Mouse (Mus musculus): ENCODE data around the gene Ubash3a. TPM values are rescaled to one million over a fixed set of nuclear protein-coding genes. Genes with fewer than 3 reads are reported as not detected.

The Ubash3a gene
- polyA plus RNA-seq, 1 experiment from 2014 or later, result 2.0 TPM

DNA sequence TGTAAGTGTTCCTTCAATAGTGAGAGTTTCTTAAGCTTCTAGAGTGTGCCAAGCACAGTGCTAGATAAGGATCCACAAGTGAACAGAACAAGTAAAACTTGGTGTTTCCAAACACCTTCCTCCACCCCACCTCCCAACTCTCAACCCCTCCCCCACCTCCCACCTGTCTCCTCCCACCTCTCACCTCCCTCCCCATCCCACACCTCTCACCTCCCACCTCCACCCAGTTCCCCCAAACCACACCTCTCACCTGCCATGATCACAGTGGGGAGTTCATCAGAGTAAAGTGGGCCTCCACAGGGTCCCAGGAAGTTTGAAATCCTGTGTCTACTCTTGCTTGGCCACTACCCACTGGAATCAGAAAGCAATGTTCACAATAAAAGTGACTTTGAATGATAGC is 82.6 kb downstream of the Ubash3a start:
- Histone ChIP-seq H3K4me3 (no peak overlapping the region), H3K4me2 (no peak overlapping the region), H3K9me3 (no peaks in the 10 kb centered on the region), H3K27me3 (no peaks in the 10 kb centered on the region), H3K9ac (no peak overlapping the region), H3K4me1 (peaks cover under 1% of the 10 kb centered on the region; the same call in 1 of the 2 replicates), H3K27ac (no peak overlapping the region), H3K36me3 (no peaks in the 10 kb centered on the region)
- no peak for ATAC-seq (ENCODE audit: borderline replicate concordance, extremely low read depth, low FRiP score, low TSS enrichment)

DNA sequence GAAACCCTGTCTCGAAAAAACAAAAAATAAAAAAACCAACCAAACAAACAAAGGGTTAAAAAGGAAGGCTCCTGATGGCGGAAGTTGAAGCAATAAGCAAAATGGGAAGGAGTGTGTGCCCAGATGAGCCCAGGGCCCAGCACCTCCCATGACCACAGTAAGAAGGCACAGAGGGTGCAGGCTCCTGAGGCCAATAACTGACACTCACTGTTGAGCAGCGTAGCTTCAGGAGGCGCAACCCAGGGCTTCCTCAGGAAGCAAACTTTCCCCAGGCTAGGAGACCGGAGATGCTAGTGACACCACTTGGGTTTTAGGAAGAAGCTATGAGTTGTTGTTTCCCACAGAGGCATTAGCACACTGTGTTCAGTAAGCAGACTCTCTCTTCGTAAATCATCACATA is 83.2 kb downstream of the Ubash3a start:
- Histone ChIP-seq H3K4me2 (no peak overlapping the region), H3K4me3 (no peak overlapping the region), H3K9me3 (no peaks in the 10 kb centered on the region), H3K27ac (no peak overlapping the region), H3K36me3 (no peaks in the 10 kb centered on the region), H3K27me3 (0 out of 2 replicates have a peak, but pooled peaks cover 4% of the 10 kb centered on the region), H3K9ac (no peak overlapping the region), H3K4me1 (peaks cover 6% of the 10 kb centered on the region)
- ATAC-seq (ENCODE audit: borderline replicate concordance, extremely low read depth, low FRiP score, low TSS enrichment), result no peak
- 60% methylated on average over 6 of the region's 6 CpGs for WGBS

DNA sequence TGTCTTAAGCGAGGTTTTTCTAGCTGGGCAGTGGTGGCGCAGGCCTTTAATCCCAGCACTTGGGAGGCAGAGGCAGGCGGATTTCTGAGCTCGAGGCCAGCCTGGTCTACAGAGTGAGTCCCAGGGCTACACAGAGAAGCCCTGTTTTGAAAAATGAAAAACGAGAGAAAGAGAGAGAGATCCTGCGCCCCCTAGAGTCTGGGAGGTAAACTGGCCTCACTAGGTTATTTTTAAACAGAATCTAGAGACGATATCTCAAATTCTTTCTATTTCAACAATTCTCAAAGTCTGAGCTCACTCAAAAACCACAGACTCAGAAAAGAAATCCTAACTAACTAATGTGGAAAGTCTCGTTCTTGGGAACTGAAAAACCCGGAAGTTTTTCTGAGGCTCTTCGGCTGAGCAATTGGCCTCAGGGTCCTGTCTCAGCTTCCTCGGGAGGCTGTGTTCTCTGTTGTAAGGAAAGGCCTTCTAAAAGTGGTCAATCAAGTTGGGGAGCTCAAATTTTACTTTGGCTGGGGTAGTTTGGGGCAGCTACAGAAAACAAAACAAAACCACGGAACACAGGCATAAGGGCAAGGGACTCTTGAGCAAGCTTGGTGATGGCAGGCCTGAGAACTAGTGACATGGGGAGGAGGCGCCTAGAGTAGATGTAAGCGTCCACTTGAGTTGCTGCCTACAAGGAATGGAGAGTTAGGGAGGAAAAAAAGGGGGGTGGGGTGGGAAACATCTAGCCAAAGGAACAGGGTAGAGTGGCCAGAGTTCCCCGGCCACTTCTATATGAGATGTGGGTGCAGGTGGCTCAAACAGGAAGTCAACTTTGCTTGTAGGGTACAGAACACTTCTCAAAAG is 86.9 kb downstream of the Ubash3a start:
- WGBS, result 75% methylated on average over 15 of the region's 15 CpGs
- H3K27ac ChIP-seq, result peak overlapping the region; percentile 53
- H3K9me3 ChIP-seq, result no peaks in the 10 kb centered on the region
- H3K36me3 ChIP-seq, result no peaks in the 10 kb centered on the region
- 0 out of 2 replicates have a peak, but pooled peaks have one; percentile 3 for ATAC-seq (ENCODE audit: borderline replicate concordance, extremely low read depth, low FRiP score, low TSS enrichment)
- peak overlapping the region; percentile 94 for H3K4me2 ChIP-seq
- peak overlapping the region; percentile 55; the same call in 1 of the 2 replicates for H3K4me3 ChIP-seq
- peaks cover 26% of the 10 kb centered on the region for H3K4me1 ChIP-seq
- no peak overlapping the region for H3K9ac ChIP-seq
- H3K27me3 ChIP-seq, result 0 out of 2 replicates have a peak, but pooled peaks cover 7% of the 10 kb centered on the region

DNA sequence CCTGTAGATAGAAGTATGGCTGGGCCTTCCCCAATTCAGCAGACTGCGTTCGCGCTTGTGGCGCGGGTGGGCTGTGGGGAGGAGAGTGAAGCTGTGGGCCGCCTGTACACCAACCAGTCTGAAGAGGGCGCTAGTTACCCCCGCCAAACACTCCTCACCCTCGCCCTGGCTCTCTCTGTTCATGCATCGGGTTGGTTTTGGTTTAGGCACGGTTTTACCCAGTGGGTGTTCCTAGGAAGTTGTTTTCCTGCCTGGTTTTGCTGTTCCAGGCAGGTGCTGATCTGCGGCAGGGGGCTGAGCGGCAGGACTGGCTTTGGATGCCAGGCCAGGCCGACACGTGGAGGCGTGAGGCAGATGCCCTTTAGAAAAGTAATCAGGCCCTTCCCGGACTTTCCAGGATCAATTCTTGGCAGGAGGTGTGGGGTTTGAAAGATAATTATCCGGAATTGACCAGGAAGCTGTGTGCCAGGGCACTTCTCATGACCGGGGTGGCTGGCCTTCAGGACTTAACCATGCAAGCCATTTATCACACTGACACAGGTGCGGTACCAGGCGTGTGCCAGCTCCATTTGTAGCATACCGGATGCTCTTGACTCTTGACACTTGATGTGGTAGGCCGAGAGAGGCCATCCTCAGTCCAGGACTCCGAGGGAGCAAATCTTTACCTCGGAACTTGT is 87.7 kb downstream of the Ubash3a start:
- H3K4me3 ChIP-seq, result peak overlapping the region; percentile 55
- H3K27me3 ChIP-seq, result 0 out of 2 replicates have a peak, but pooled peaks cover 7% of the 10 kb centered on the region
- H3K4me2 ChIP-seq, result peak overlapping the region; percentile 94
- H3K4me1 ChIP-seq, result peaks cover 26% of the 10 kb centered on the region
- H3K36me3 ChIP-seq, result no peaks in the 10 kb centered on the region
- peak overlapping the region; percentile 52; the same call in 1 of the 2 replicates for H3K9ac ChIP-seq
- ATAC-seq (ENCODE audit: borderline replicate concordance, extremely low read depth, low FRiP score, low TSS enrichment), result peak; percentile 11; the same call in 1 of the 2 replicates
- H3K9me3 ChIP-seq, result no peaks in the 10 kb centered on the region
- 23% methylated on average over 25 of the region's 25 CpGs for WGBS
- peak overlapping the region; percentile 85 for H3K27ac ChIP-seq

DNA sequence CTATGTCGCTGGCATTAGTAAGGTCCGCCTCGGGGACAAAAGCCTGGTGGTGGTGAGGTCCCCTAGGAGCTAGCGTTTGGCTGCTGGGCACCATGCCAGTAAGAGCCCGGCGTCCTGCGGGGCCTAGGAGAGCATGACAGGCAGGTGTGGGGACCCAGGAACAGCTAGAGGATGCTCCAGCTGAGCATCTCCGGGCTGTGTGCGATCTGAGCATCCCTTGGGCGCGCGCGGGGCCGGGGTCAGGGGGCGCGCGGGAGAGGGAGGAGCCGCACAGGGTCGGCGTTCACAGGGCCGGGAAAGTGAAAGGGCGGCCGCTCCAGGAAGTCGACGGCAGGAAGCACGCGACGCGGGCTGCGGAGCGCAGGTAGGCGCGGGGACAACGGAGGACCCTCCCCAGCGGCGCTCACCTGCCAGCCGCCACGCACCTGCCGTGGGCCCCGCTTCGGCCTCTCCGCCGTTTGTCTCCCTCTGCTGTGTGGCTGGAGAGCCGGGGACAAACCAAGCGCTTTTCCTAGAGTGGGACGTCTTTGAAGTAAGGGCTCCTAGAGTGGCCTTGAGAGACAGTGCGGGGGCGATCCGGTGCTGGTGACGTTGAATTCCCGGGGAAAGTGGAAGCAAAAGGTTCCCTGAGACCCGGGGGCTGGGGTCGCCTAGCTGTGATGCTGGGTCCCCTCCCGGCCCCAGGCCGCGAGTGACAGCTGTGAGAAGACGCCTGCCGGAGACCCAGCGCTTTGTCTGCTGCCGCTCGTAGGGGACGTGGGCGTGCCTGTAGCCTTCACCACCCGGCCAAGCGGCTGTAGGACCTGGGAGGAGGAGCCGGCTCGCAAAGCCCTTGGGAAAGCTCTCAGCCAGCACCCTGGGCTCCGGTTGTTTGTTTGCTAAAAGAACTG is 88.5 kb downstream of the Ubash3a start:
- WGBS, result 1% methylated on average over 61 of the region's 68 CpGs

More for the DNA sequence above, 88.5 kb downstream of the Ubash3a start:
- Histone ChIP-seq H3K4me2 (peak overlapping the region; percentile 94), H3K4me3 (peak overlapping the region; percentile 55), H3K36me3 (no peaks in the 10 kb centered on the region), H3K27me3 (0 out of 2 replicates have a peak, but pooled peaks cover 7% of the 10 kb centered on the region), H3K4me1 (peaks cover 26% of the 10 kb centered on the region), H3K9me3 (no peaks in the 10 kb centered on the region), H3K9ac (peak overlapping the region; percentile 52), H3K27ac (peak overlapping the region; percentile 85)
- ATAC-seq (ENCODE audit: borderline replicate concordance, extremely low read depth, low FRiP score, low TSS enrichment), result peak; percentile 66

Other genes starting within 250 kb of the Ubash3a start
- gene Abcg1, start 150.2 kb upstream of the Ubash3a start, polyA plus RNA-seq (2015; fragmentation: Nextera tagmentation; extraction: Ambion mirVana), result 10.9 and 12.2 TPM in 2 replicates
- gene Tff3, start 78.2 kb upstream of the Ubash3a start, polyA plus RNA-seq (2015; fragmentation: Nextera tagmentation; extraction: Ambion mirVana), result 0.45 and 0.49 TPM in 2 replicates
- 0.40 TPM in 1 of 2 replicates, not detected in the other for gene Tff2, start 63.6 kb upstream of the Ubash3a start, polyA plus RNA-seq (2015; fragmentation: Nextera tagmentation; extraction: Ambion mirVana)
- not detected in 2 replicates for gene Tff1, start 42.6 kb upstream of the Ubash3a start, polyA plus RNA-seq (2015; fragmentation: Nextera tagmentation; extraction: Ambion mirVana)
- gene Tmprss3, start 8.9 kb upstream of the Ubash3a start, polyA plus RNA-seq (2015; fragmentation: Nextera tagmentation; extraction: Ambion mirVana), result 0.06 TPM in 1 of 2 replicates, not detected in the other
- gene Rsph1, start 69.5 kb downstream of the Ubash3a start, polyA plus RNA-seq (2015; fragmentation: Nextera tagmentation; extraction: Ambion mirVana), result 8.1 and 8.2 TPM in 2 replicates
- 7.6 and 9.2 TPM in 2 replicates for gene Slc37a1, start 78.9 kb downstream of the Ubash3a start, polyA plus RNA-seq (2015; fragmentation: Nextera tagmentation; extraction: Ambion mirVana)
- 34.8 and 35.8 TPM in 2 replicates for gene Pde9a, start 178.3 kb downstream of the Ubash3a start, polyA plus RNA-seq (2015; fragmentation: Nextera tagmentation; extraction: Ambion mirVana)

All from lung, embryonic 15.5 days (tissue).